Mouse (Mus musculus) bone marrow, adult 2 months (tissue): ENCODE data around the gene Fam169b. TPM values are rescaled to one million over a fixed set of nuclear protein-coding genes. Genes with fewer than 3 reads are reported as not detected.

Experiments
- H3K27ac ChIP-seq: fragments of 200-500 bp; 2 replicates; pipeline ENCODE4 v1.5.1; 2012; ENCODE audit warnings: low read depth, mild to moderate bottlenecking, control low read depth, inconsistent platforms, low read length; ENCODE audit not compliant: control insufficient read depth, poor library complexity, insufficient read depth
- H3K4me1 ChIP-seq: fragments of 200-500 bp; 2 replicates; pipeline ENCODE4 v1.6.1; 2011; ENCODE audit warnings: low read length; ENCODE audit not compliant: control insufficient read depth, insufficient read depth
- H3K4me3 ChIP-seq: fragments of 200-500 bp; replicated peaks from 2 replicates; pipeline ENCODE3; 2011; ENCODE audit warnings: mild to moderate bottlenecking, low read depth, low read length, control low read depth; ENCODE audit not compliant: control insufficient read depth
- CTCF ChIP-seq: fragments of 200-500 bp; IDR thresholded peaks from 2 replicates; pipeline ENCODE4 v1.5.1; 2011; ENCODE audit warnings: low read length, control low read depth; ENCODE audit not compliant: control insufficient read depth, insufficient read depth
- POLR2A ChIP-seq: fragments of 200-500 bp; IDR thresholded peaks from 2 replicates; pipeline ENCODE4 v1.6.1; 2011; ENCODE audit warnings: low read depth, mild to moderate bottlenecking, control low read depth, low read length, borderline replicate concordance; ENCODE audit not compliant: control insufficient read depth
- WGBS: fragments of 180-500 bp; shearing (Covaris S2); methylation state at CpG from one replicate; pipeline ENCODE4 v1.1.7; 2018; 5-methylcytosine and 5-hydroxymethylcytosine counted together
- polyA plus RNA-seq: library from polyadenylated mRNA; stranded (reverse); fragments of >200 nt; gene quantifications from 2 replicates; pipeline ENCODE4 v1.2.4, GENCODE M21; 2011; ENCODE audit warnings: low replicate concordance; ENCODE audit not compliant: missing spikeins, insufficient read depth, insufficient read length

Gene Fam169b
- polyA plus RNA-seq, 1 experiment, result 3.5 TPM

DNA sequence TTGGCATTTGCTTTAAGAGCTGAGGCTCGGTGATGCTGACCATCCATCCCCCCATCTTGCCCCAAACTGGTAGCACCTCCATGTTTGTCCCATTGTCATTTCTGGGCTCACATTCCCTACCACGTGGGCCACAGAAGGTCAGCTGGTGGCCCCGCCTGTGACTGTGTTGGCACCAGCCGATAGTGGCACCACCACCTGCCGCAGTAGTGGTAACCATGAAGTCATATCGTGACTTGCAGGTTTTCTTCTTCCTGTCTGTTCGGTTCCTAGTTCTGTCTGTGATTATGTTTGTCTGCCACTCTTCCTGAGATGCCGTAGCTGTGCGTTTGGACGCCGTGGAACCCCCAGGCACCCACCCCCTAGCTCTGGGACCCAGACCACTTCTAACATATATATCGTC, 95.3 kb downstream of the Fam169b start:
- WGBS, result 16% methylated on average over 12 of the region's 12 CpGs
- TF ChIP-seq CTCF, result no peak
- TF ChIP-seq POLR2A, result no peak
- Histone ChIP-seq H3K27ac (no peak overlapping the region), H3K4me3 (no peak overlapping the region), H3K4me1 (no peaks in the 10 kb centered on the region)

- no peak for TF ChIP-seq POLR2A
- TF ChIP-seq CTCF, result peak; percentile 92
- Histone ChIP-seq H3K4me1 (no peaks in the 10 kb centered on the region), H3K4me3 (no peak overlapping the region), H3K27ac (no peak overlapping the region)
- 3% methylated on average over 12 of the region's 13 CpGs for WGBS
Observed at GRCm38 (mm10) chr7:68369694-68370093, 96.1 kb downstream of the Fam169b start.

DNA sequence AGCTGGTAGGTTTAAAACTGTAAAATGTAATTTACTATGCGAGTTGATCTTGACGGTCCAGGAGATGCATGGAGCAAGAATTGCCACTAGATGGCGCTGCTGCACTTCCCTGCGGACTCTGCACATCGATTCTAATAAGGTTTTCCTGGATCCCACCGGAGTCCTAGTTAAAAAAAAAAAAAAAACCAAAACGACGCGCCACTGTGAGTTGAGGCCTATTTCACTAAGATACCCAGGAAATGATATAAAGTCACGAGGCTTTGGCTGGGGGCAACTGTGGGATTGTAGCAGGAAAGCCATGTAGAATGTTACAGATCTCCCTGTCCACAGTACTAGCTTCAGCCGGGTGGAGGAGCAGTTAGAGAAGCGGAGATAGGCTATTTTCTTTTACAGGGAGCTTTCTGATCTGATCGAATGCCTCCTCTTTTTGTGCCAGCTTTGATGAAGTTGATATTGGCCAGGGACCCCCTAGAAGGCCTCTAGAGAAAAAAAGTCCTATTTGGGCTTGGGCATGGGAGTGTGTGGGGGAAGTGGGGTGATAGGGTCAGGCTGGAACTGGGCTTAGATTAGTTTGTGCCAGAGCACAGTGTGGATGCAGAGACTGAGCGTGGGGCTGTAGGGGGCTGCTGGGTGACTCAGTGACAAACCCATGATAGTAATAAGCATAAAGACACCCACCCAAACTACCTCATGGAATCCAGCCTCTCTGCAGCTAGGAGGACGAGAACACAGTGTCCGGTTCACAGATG, 100.6 kb downstream of the Fam169b start:
- Histone ChIP-seq H3K27ac (no peak overlapping the region), H3K4me1 (no peaks in the 10 kb centered on the region), H3K4me3 (no peak overlapping the region)
- TF ChIP-seq CTCF (peak; percentile 83), POLR2A (no peak)
- 14% methylated on average over 16 of the region's 16 CpGs for WGBS

- Histone ChIP-seq H3K27ac (no peak overlapping the region), H3K4me1 (no peaks in the 10 kb centered on the region; the same call in 1 of the 2 replicates), H3K4me3 (no peak overlapping the region)
- TF ChIP-seq POLR2A (no peak), CTCF (no peak)
- WGBS, result 64% methylated on average over 9 of the region's 9 CpGs
Observed at GRCm38 (mm10) chr7:68382187-68382586, 108.5 kb downstream of the Fam169b start.

DNA sequence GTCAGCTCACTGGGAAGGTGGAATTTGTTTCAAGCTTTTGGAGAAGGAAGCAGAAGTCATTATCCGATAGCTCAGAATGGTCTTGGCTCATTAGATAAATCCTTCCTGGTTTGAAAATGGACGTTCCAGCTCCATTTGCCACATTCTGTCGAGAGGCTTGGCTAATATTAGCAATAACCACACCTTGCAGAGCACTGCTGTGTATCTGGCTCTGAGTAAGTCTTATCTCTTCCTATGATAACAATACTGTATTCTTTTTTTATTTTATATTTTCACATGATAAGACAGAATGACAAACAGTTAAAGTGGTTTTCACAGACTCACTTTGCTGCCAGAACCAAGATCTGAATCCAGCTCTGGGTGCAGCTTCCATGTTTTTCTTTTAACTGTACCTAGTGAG, 113.1 kb downstream of the Fam169b start:
- TF ChIP-seq POLR2A (no peak), CTCF (no peak)
- H3K4me1 ChIP-seq, result no peaks in the 10 kb centered on the region
- H3K4me3 ChIP-seq, result no peak overlapping the region
- WGBS, result 69% methylated on average over 3 of the region's 3 CpGs
- no peak overlapping the region for H3K27ac ChIP-seq

DNA sequence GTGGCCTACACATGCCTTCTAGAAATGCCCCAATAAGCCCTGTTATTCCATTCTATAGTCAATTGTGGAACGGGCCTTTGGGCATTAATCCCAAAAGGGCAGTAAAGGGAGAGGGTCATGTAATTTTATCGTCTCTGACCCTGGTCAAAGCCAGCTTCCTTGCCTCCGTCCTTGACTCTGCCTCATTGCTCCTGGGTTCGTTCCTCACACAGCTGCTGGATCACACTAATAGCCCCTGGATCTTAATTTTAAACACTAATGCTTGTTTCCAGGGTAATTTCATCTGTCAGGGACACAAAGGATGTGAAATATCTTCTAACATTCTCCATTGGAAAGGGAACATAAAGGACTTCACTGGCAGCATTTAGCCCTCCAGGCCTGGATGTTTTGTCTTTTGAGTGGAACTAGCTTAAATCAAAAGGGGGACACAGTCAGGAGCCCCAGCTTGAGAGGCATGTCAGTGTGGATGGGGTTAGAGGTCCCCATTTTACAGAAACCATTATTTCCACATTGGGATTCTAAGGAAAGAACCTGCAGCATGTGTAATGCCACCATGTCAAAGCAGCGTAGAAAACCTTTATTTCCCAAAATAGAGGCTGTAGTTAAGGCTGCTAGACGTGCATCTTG, 122.2 kb downstream of the Fam169b start:
- TF ChIP-seq POLR2A (no peak), CTCF (no peak)
- Histone ChIP-seq H3K27ac (no peak overlapping the region), H3K4me1 (no peaks in the 10 kb centered on the region), H3K4me3 (no peak overlapping the region)
- WGBS, result 72% methylated on average over 6 of the region's 6 CpGs

DNA sequence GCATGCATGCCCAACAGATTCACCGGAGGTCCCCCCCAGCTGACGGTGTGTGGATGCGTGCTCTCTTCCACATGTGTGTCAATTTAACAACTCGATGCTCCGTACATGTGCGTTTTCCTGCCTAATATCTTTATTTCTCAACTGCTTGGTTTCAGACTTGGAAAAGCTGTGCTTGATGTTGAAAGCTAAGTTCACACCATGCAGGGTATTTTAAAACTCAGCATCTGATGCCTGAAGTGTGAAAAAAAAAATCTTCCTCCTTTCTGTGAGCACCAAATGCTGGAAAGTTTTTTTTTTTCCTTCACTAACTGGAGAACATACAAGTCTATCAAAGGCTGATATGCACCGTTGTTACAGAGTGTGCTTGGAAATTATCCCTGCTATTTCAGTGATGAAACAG, 126.9 kb downstream of the Fam169b start:
- TF ChIP-seq POLR2A (no peak), CTCF (no peak)
- Histone ChIP-seq H3K4me1 (no peaks in the 10 kb centered on the region), H3K27ac (no peak overlapping the region), H3K4me3 (no peak overlapping the region)
- 83% methylated on average over 7 of the region's 7 CpGs for WGBS

DNA sequence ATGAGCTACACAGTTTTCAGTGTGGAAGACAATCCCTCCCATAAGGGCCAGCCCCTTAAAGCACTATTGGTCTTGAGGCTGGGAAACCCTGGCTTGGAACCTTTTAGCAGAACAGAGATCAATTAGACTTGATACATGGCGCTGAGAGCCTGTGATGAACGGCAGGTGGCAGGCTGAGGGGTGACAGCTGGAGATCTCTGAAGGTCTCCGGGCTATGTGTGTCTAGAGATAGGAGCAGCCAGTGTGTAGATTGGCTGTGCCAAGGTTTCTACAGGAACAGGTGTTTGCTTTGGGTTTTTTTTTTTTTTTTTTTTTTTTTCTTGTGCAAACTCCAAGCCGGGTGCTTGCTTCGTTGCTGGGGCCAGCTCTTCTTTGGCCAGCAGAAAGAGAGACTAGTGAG, 135.0 kb downstream of the Fam169b start:
- H3K4me3 ChIP-seq, result no peak overlapping the region
- H3K27ac ChIP-seq, result no peak overlapping the region
- H3K4me1 ChIP-seq, result no peaks in the 10 kb centered on the region
- no peak for TF ChIP-seq POLR2A
- no peak for TF ChIP-seq CTCF
- WGBS, result 68% methylated on average over 5 of the region's 5 CpGs

Other genes with a start within 250 kb of the Fam169b start
- not detected in 2 replicates for gene Pgpep1l, start 9.6 kb upstream of the Fam169b start, polyA plus RNA-seq